Mouse (Mus musculus): Measurements from ENCODE around the gene Lyz2. TPM values are rescaled to one million over a fixed set of nuclear protein-coding genes. Genes with fewer than 3 reads are reported as not detected.

Gene Lyz2
- total and polyA plus RNA-seq, 3 experiments: not detected

GRCm38 (mm10) chr10:117320571-117320981, 38.5 kb upstream of the Lyz2 start:
- Histone ChIP-seq H3K4me3 (ENCODE audit: control insufficient read depth in 1 of 2, insufficient read depth in 1 of 2, low read depth in 2 of 2, low read length in 2 of 2) (no peak overlapping the region), H3K9me3 (replicated peaks; ENCODE audit: insufficient read depth, low read length) (no peaks in the 10 kb centered on the region), H3K4me1 (ENCODE audit: control insufficient read depth in 1 of 2, insufficient read depth in 2 of 2, low read length in 2 of 2) (no peaks in the 10 kb centered on the region), H3K79me2 (ENCODE audit: control insufficient read depth, insufficient read depth, low read length, poor library complexity) (no peaks in the 10 kb centered on the region), H3K27ac (ENCODE audit: control insufficient read depth, low read depth, low read length) (no peak overlapping the region), H3K36me3 (ENCODE audit: control insufficient read depth in 1 of 2, insufficient read depth in 2 of 2, low read length in 2 of 2) (no peaks in the 10 kb centered on the region), H3K27me3 (ENCODE audit: control insufficient read depth in 1 of 2, insufficient read depth in 2 of 2, low read length in 2 of 2) (peaks cover 0 to 3% of the 10 kb centered on the region in 2 experiments; a peak in 3 of 4 replicates), H3K9ac (ENCODE audit: control insufficient read depth, low read depth, low read length, poor library complexity, severe bottlenecking) (no peak overlapping the region)
- no peak for TF ChIP-seq JUND (IDR thresholded peaks at IDR 0.05; ENCODE audit: low read depth, low read length)
- TF ChIP-seq MYB (IDR thresholded peaks at IDR 0.05; ENCODE audit: low read depth, low read length): no peak
- no peak for TF ChIP-seq USF1 (IDR thresholded peaks at IDR 0.05; ENCODE audit: low read depth, low read length)
- no peak for DNase-seq (ENCODE audit: low read depth, low spot score)

- H3K9ac ChIP-seq (ENCODE audit: control insufficient read depth, low read depth, low read length, poor library complexity, severe bottlenecking): no peak overlapping the region
- TF ChIP-seq ELF1 (IDR thresholded peaks at IDR 0.05; ENCODE audit: low read depth, low read length): no peak
- no peaks in the 10 kb centered on the region for H3K9me3 ChIP-seq (replicated peaks; ENCODE audit: insufficient read depth, low read length)
- H3K4me3 ChIP-seq (ENCODE audit: control insufficient read depth in 1 of 2, insufficient read depth in 1 of 2, low read depth in 2 of 2, low read length in 2 of 2): no peak overlapping the region
- no peaks in the 10 kb centered on the region for H3K79me2 ChIP-seq (ENCODE audit: control insufficient read depth, insufficient read depth, low read length, poor library complexity)
- H3K4me1 ChIP-seq (ENCODE audit: control insufficient read depth in 1 of 2, insufficient read depth in 2 of 2, low read length in 2 of 2): no peaks in the 10 kb centered on the region
- no peak overlapping the region for H3K27ac ChIP-seq (ENCODE audit: control insufficient read depth, low read depth, low read length)
- no peaks in the 10 kb centered on the region for H3K36me3 ChIP-seq (ENCODE audit: control insufficient read depth in 1 of 2, insufficient read depth in 2 of 2, low read length in 2 of 2)
- H3K27me3 ChIP-seq (ENCODE audit: control insufficient read depth in 1 of 2, insufficient read depth in 2 of 2, low read length in 2 of 2): peaks cover 0 to 3% of the 10 kb centered on the region in 2 experiments; a peak in 3 of 4 replicates
- DNase-seq (ENCODE audit: low read depth, low spot score): no peak
These were observed 34.3 kb upstream of the Lyz2 start for GRCm38 (mm10) chr10:117316391-117316790.

GRCm38 (mm10) chr10:117313133-117313532, 31.0 kb upstream of the Lyz2 start:
- TF ChIP-seq JUND (IDR thresholded peaks at IDR 0.05; ENCODE audit: low read depth, low read length): no peak
- no peak for TF ChIP-seq ZKSCAN1 (IDR thresholded peaks at IDR 0.05; ENCODE audit: low read depth, low read length)
- no peak for TF ChIP-seq BHLHE40 (IDR thresholded peaks at IDR 0.05; ENCODE audit: borderline replicate concordance, low read depth, low read length)
- TF ChIP-seq HCFC1 (IDR thresholded peaks at IDR 0.05; ENCODE audit: low read depth, low read length): no peak
- no peak for TF ChIP-seq MYB (IDR thresholded peaks at IDR 0.05; ENCODE audit: low read depth, low read length)
- Histone ChIP-seq H3K27ac (ENCODE audit: control insufficient read depth, low read depth, low read length) (no peak overlapping the region), H3K27me3 (ENCODE audit: control insufficient read depth in 1 of 2, insufficient read depth in 2 of 2, low read length in 2 of 2) (peaks cover 0 to 2% of the 10 kb centered on the region in 2 experiments; a peak in 3 of 4 replicates), H3K4me3 (ENCODE audit: control insufficient read depth in 1 of 2, insufficient read depth in 1 of 2, low read depth in 2 of 2, low read length in 2 of 2) (no peak overlapping the region), H3K36me3 (ENCODE audit: control insufficient read depth in 1 of 2, insufficient read depth in 2 of 2, low read length in 2 of 2) (no peaks in the 10 kb centered on the region), H3K9ac (ENCODE audit: control insufficient read depth, low read depth, low read length, poor library complexity, severe bottlenecking) (no peak overlapping the region), H3K79me2 (ENCODE audit: control insufficient read depth, insufficient read depth, low read length, poor library complexity) (no peaks in the 10 kb centered on the region), H3K9me3 (replicated peaks; ENCODE audit: insufficient read depth, low read length) (no peaks in the 10 kb centered on the region), H3K4me1 (ENCODE audit: control insufficient read depth in 1 of 2, insufficient read depth in 2 of 2, low read length in 2 of 2) (no peaks in the 10 kb centered on the region)
- DNase-seq (ENCODE audit: low read depth, low spot score): no peak

GRCm38 (mm10) chr10:117312168-117312567, 30.0 kb upstream of the Lyz2 start:
- Histone ChIP-seq H3K9ac (ENCODE audit: control insufficient read depth, low read depth, low read length, poor library complexity, severe bottlenecking) (no peak overlapping the region), H3K36me3 (ENCODE audit: control insufficient read depth in 1 of 2, insufficient read depth in 2 of 2, low read length in 2 of 2) (no peaks in the 10 kb centered on the region), H3K27me3 (ENCODE audit: control insufficient read depth in 1 of 2, insufficient read depth in 2 of 2, low read length in 2 of 2) (no peaks in the 10 kb centered on the region; a peak in 2 of 4 replicates), H3K79me2 (ENCODE audit: control insufficient read depth, insufficient read depth, low read length, poor library complexity) (no peaks in the 10 kb centered on the region), H3K27ac (ENCODE audit: control insufficient read depth, low read depth, low read length) (no peak overlapping the region), H3K4me3 (ENCODE audit: control insufficient read depth in 1 of 2, insufficient read depth in 1 of 2, low read depth in 2 of 2, low read length in 2 of 2) (no peak overlapping the region), H3K9me3 (replicated peaks; ENCODE audit: insufficient read depth, low read length) (no peaks in the 10 kb centered on the region), H3K4me1 (ENCODE audit: control insufficient read depth in 1 of 2, insufficient read depth in 2 of 2, low read length in 2 of 2) (no peaks in the 10 kb centered on the region)
- no peak for DNase-seq (ENCODE audit: low read depth, low spot score)
- TF ChIP-seq TBP (IDR thresholded peaks at IDR 0.05; ENCODE audit: low read depth, low read length): no peak
- TF ChIP-seq GABPA (IDR thresholded peaks at IDR 0.05; ENCODE audit: low read depth, low read length): no peak
